Mouse (Mus musculus): Measurements from ENCODE around the gene Midn.

DNA sequence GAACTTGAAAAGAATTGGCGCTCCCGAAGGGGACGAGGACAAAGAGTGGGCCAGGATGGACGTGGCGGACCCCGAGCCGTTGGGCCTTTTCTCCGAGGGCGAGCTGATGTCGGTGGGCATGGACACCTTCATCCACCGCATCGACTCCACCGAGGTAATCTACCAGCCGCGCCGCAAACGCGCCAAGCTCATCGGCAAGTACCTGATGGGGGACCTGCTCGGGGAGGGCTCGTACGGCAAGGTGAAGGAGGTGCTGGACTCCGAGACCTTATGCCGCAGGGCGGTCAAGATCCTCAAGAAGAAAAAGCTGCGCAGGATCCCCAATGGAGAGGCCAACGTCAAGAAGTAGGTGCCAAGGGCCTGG, 31.5 kb upstream of the Midn start:
- TF ChIP-seq CTCF (IDR thresholded peaks at IDR 0.05; ENCODE audit: extremely low read depth, insufficient read length, insufficient replicate concordance, low read depth, low read length) (no peak), POLR2A (IDR thresholded peaks at IDR 0.05; ENCODE audit: low read depth, low read length) (no peak)
